Mouse (Mus musculus) forebrain, embryonic 15.5 days (tissue): ENCODE measurements around the gene Cited4. TPM values are rescaled to one million over a fixed set of nuclear protein-coding genes. Genes with fewer than 3 reads are reported as not detected.

ENCODE experiments used
- ATAC-seq: fragments of 200-750 bp; cut with Nextera tagmentation; replicated peaks from 2 replicates; pipeline ENCODE4 v1.8.0; 2017; ENCODE audit warnings: mild to moderate bottlenecking, moderate TSS enrichment, moderate library complexity
- H3K27ac ChIP-seq: fragments of 300-500 bp; sonication (generic); replicated peaks from 2 replicates; pipeline ENCODE4 v1.5.1; 2015; ENCODE audit warnings: mild to moderate bottlenecking, inconsistent platforms
- H3K27me3 ChIP-seq: fragments of 300-500 bp; sonication (generic); 2 replicates; pipeline ENCODE4 v1.6.1; 2015; ENCODE audit warnings: inconsistent platforms
- H3K36me3 ChIP-seq: fragments of 300-500 bp; sonication (generic); 2 replicates; pipeline ENCODE4 v1.6.1; 2015; ENCODE audit warnings: mild to moderate bottlenecking, inconsistent platforms
- H3K4me1 ChIP-seq: fragments of 300-500 bp; sonication (generic); 2 replicates; pipeline ENCODE4 v1.6.1; 2015; ENCODE audit warnings: inconsistent platforms
- H3K4me2 ChIP-seq: fragments of 300-500 bp; sonication (generic); replicated peaks from 2 replicates; pipeline ENCODE4 v1.6.1; 2015; ENCODE audit warnings: mild to moderate bottlenecking, inconsistent platforms
- H3K4me3 ChIP-seq: fragments of 300-500 bp; sonication (generic); 2 replicates; pipeline ENCODE4 v1.5.1; 2015; ENCODE audit warnings: mild to moderate bottlenecking, inconsistent platforms
- H3K9ac ChIP-seq: fragments of 300-500 bp; sonication (generic); replicated peaks from 2 replicates; pipeline ENCODE4 v1.6.1; 2015; ENCODE audit warnings: mild to moderate bottlenecking, inconsistent platforms
- H3K9me3 ChIP-seq: fragments of 300-500 bp; sonication (generic); 2 replicates; pipeline ENCODE4 v1.6.1; 2016; ENCODE audit warnings: inconsistent platforms
- WGBS: fragments of 180-500 bp; shearing (Covaris S2); methylation state at CpG from one replicate; pipeline ENCODE4 v1.1.7; 2015; ENCODE audit warnings: mixed read lengths; 5-methylcytosine and 5-hydroxymethylcytosine counted together
- polyA plus RNA-seq: library from polyadenylated mRNA; unstranded; fragments of >200 nt; fragmentation: Nextera tagmentation; extraction: Ambion mirVana; gene quantifications from 2 replicates; pipeline ENCODE4 v1.2.1, GENCODE M21; 2015

Gene Cited4
- polyA plus RNA-seq, 1 experiment from 2014 or later = 0.41 TPM

- H3K4me3 ChIP-seq = peak overlapping the region; percentile 41
- WGBS = 2% methylated on average over 12 of the region's 12 CpGs
- peak overlapping the region; percentile 26; the same call in 1 of the 2 replicates for H3K9ac ChIP-seq
- H3K27ac ChIP-seq = no peak overlapping the region
- H3K9me3 ChIP-seq = no peaks in the 10 kb centered on the region
- peaks cover 14% of the 10 kb centered on the region for H3K27me3 ChIP-seq
- H3K4me1 ChIP-seq = peaks cover 24% of the 10 kb centered on the region
- ATAC-seq = peak; percentile 85
- no peaks in the 10 kb centered on the region for H3K36me3 ChIP-seq
- H3K4me2 ChIP-seq = peak overlapping the region; percentile 63
Observed at GRCm38 (mm10) chr4:120716141-120716571, 49.8 kb downstream of the Cited4 start.

GRCm38 (mm10) chr4:120716765-120717164, 50.4 kb downstream of the Cited4 start:
- no peak overlapping the region for H3K27ac ChIP-seq

More at GRCm38 (mm10) chr4:120716765-120717164, 50.4 kb downstream of the Cited4 start:
- Histone ChIP-seq H3K9ac (peak overlapping the region; percentile 26; the same call in 1 of the 2 replicates), H3K4me1 (peaks cover 24% of the 10 kb centered on the region), H3K27me3 (peaks cover 14% of the 10 kb centered on the region), H3K36me3 (no peaks in the 10 kb centered on the region), H3K4me2 (peak overlapping the region; percentile 63), H3K4me3 (peak overlapping the region; percentile 41), H3K9me3 (no peaks in the 10 kb centered on the region)
- 14% methylated on average over 12 of the region's 12 CpGs for WGBS
- no peak for ATAC-seq

Other genes starting within 250 kb of the Cited4 start
- not detected in 2 replicates for gene Slfnl1, start 134.3 kb upstream of the Cited4 start, polyA plus RNA-seq
- gene Ctps, start 96.3 kb upstream of the Cited4 start, polyA plus RNA-seq = 96.1 and 97.7 TPM in 2 replicates
- gene Gm8439, start 77.8 kb upstream of the Cited4 start, polyA plus RNA-seq = not detected in 2 replicates
- gene Kcnq4, start 82.0 kb downstream of the Cited4 start, polyA plus RNA-seq = 8.8 TPM in 2 replicates
- gene Nfyc, start 165.0 kb downstream of the Cited4 start, polyA plus RNA-seq = 95.4 and 98.5 TPM in 2 replicates
- 9.3 and 10.7 TPM in 2 replicates for gene Rims3, start 188.2 kb downstream of the Cited4 start, polyA plus RNA-seq